Mouse (Mus musculus) spleen, adult 2 months (tissue): ENCODE measurements around the gene Dlk1. TPM values are rescaled to one million over a fixed set of nuclear protein-coding genes. Genes with fewer than 3 reads are reported as not detected.

Source experiments
- DNase-seq, 2 experiments: peaks; one replicate each; pipeline versions ENCODE4 v3.0.0 to v3.0.0-alpha.2; 2012 to 2021; ENCODE audit warnings: low spot score in 2 of 2, low read depth in 1 of 2
- H3K27ac ChIP-seq: fragments of 200-500 bp; 2 replicates; pipeline ENCODE4 v1.5.1; 2012; ENCODE audit warnings: low read length, inconsistent platforms; ENCODE audit not compliant: insufficient read depth
- H3K27me3 ChIP-seq: fragments of 200-500 bp; 2 replicates; pipeline ENCODE4 v1.6.1; 2012; ENCODE audit warnings: mild to moderate bottlenecking, moderate library complexity, low read length, inconsistent platforms; ENCODE audit not compliant: control insufficient read depth, insufficient read depth
- H3K36me3 ChIP-seq: fragments of 200-500 bp; 2 replicates; pipeline ENCODE4 v1.6.1; 2012; ENCODE audit warnings: mild to moderate bottlenecking, low read length, inconsistent platforms; ENCODE audit not compliant: control insufficient read depth, insufficient read depth
- H3K4me1 ChIP-seq: fragments of 200-500 bp; 2 replicates; pipeline ENCODE4 v1.6.1; 2011; ENCODE audit warnings: inconsistent platforms; ENCODE audit not compliant: control insufficient read depth, insufficient read depth, insufficient read length
- H3K4me3 ChIP-seq: fragments of 200-500 bp; 2 replicates; pipeline ENCODE4 v1.5.1; 2011; ENCODE audit warnings: mild to moderate bottlenecking, inconsistent platforms; ENCODE audit not compliant: insufficient read depth, insufficient read length; ENCODE audit errors: extremely low read depth
- CTCF ChIP-seq: fragments of 200-500 bp; IDR thresholded peaks from 2 replicates; pipeline ENCODE4 v1.5.1; 2011; ENCODE audit warnings: mild to moderate bottlenecking, inconsistent platforms; ENCODE audit not compliant: insufficient read depth, insufficient read length, insufficient replicate concordance; ENCODE audit errors: extremely low read depth
- POLR2A ChIP-seq: fragments of 200-500 bp; IDR thresholded peaks from 2 replicates; pipeline ENCODE4 v1.6.1; 2011; ENCODE audit warnings: low read depth, low read length, inconsistent platforms
- WGBS: fragments of 180-500 bp; shearing (Covaris S2); methylation state at CpG from one replicate; pipeline ENCODE4 v1.1.7; 2018; 5-methylcytosine and 5-hydroxymethylcytosine counted together
- polyA plus RNA-seq: library from polyadenylated mRNA; depleted of rRNA; stranded (reverse); fragments of >200 nt; gene quantifications from 2 replicates; pipeline ENCODE4 v1.2.3, GENCODE M21; 2012

The Dlk1 gene
- polyA plus RNA-seq, 1 experiment = 0.29 TPM

- H3K36me3 ChIP-seq = no peaks in the 10 kb centered on the region
- 81% methylated on average over 4 of the region's 4 CpGs for WGBS
- no peak for DNase-seq
- H3K27ac ChIP-seq = no peak overlapping the region
- TF ChIP-seq CTCF (no peak), POLR2A (no peak)
- H3K4me3 ChIP-seq = no peak overlapping the region
- no peaks in the 10 kb centered on the region for H3K27me3 ChIP-seq
- H3K4me1 ChIP-seq = no peaks in the 10 kb centered on the region
Measured at GRCm38 (mm10) chr12:109500992-109501391, 48.4 kb downstream of the Dlk1 start.

GRCm38 (mm10) chr12:109502360-109503040 is 49.9 kb downstream of the Dlk1 start:
- Histone ChIP-seq H3K36me3 (no peaks in the 10 kb centered on the region), H3K4me1 (no peaks in the 10 kb centered on the region), H3K4me3 (no peak overlapping the region), H3K27ac (no peak overlapping the region), H3K27me3 (no peaks in the 10 kb centered on the region)
- TF ChIP-seq CTCF (no peak), POLR2A (no peak)
- DNase-seq = no peak
- WGBS = 92% methylated on average over 6 of the region's 6 CpGs

GRCm38 (mm10) chr12:109507693-109508092 is 55.1 kb downstream of the Dlk1 start:
- no peak overlapping the region for H3K4me3 ChIP-seq
- H3K27me3 ChIP-seq = no peaks in the 10 kb centered on the region
- no peak for TF ChIP-seq POLR2A
- no peak for TF ChIP-seq CTCF
- H3K36me3 ChIP-seq = no peaks in the 10 kb centered on the region
- DNase-seq = no peak
- no peak overlapping the region for H3K27ac ChIP-seq
- H3K4me1 ChIP-seq = no peaks in the 10 kb centered on the region
- WGBS = 37% methylated on average over 11 of the region's 11 CpGs

GRCm38 (mm10) chr12:109508495-109509454 is 56.2 kb downstream of the Dlk1 start:
- H3K4me3 ChIP-seq = no peak overlapping the region
- H3K27ac ChIP-seq = no peak overlapping the region
- no peaks in the 10 kb centered on the region for H3K4me1 ChIP-seq
- TF ChIP-seq POLR2A = no peak
- TF ChIP-seq CTCF = no peak
- no peaks in the 10 kb centered on the region for H3K27me3 ChIP-seq
- WGBS = 40% methylated on average over 20 of the region's 20 CpGs
- H3K36me3 ChIP-seq = no peaks in the 10 kb centered on the region
- DNase-seq = no peak

GRCm38 (mm10) chr12:109509531-109510137 is 57.0 kb downstream of the Dlk1 start:
- no peak for DNase-seq
- H3K27me3 ChIP-seq = no peaks in the 10 kb centered on the region
- H3K4me3 ChIP-seq = no peak overlapping the region
- H3K4me1 ChIP-seq = no peaks in the 10 kb centered on the region
- no peaks in the 10 kb centered on the region for H3K36me3 ChIP-seq
- 80% methylated on average over 9 of the region's 9 CpGs for WGBS
- TF ChIP-seq CTCF (no peak), POLR2A (no peak)
- H3K27ac ChIP-seq = no peak overlapping the region

GRCm38 (mm10) chr12:109510247-109510646 is 57.6 kb downstream of the Dlk1 start:
- DNase-seq = no peak
- H3K36me3 ChIP-seq = no peaks in the 10 kb centered on the region
- 82% methylated on average over 8 of the region's 8 CpGs for WGBS
- no peaks in the 10 kb centered on the region for H3K27me3 ChIP-seq
- H3K27ac ChIP-seq = no peak overlapping the region
- no peak for TF ChIP-seq POLR2A
- TF ChIP-seq CTCF = no peak
- H3K4me1 ChIP-seq = no peaks in the 10 kb centered on the region
- no peak overlapping the region for H3K4me3 ChIP-seq
